Mouse (Mus musculus) CH12.LX (cell line): Measurements from ENCODE around the gene Ppa2. TPM values are rescaled to one million over a fixed set of nuclear protein-coding genes. Genes with fewer than 3 reads are reported as not detected.

ENCODE experiments used
- DNase-seq: peaks from one replicate; pipeline ENCODE4 v3.0.0-alpha.2; 2013; ENCODE audit errors: extremely low read depth
- H3K27ac ChIP-seq: 2 replicates; pipeline ENCODE4 v1.5.1; 2012; ENCODE audit warnings: low read depth, mild to moderate bottlenecking, control low read depth, moderate library complexity; ENCODE audit not compliant: insufficient read depth
- H3K27me3 ChIP-seq: replicated peaks from 2 replicates; pipeline ENCODE3; 2012; ENCODE audit warnings: inconsistent platforms
- H3K36me3 ChIP-seq, 2 experiments: replicated peaks in 1 of 2; 2 replicates each; pipeline versions ENCODE3 to v1.6.1; 2012; ENCODE audit warnings: inconsistent platforms in 1 of 2, low read length in 1 of 2, mild to moderate bottlenecking in 1 of 2, mixed read lengths in 1 of 2, moderate library complexity in 1 of 2; ENCODE audit not compliant: control insufficient read depth in 1 of 2, insufficient read depth in 1 of 2
- H3K4me1 ChIP-seq, 2 experiments: 2 replicates each; pipeline ENCODE4 v1.6.1; 2012; ENCODE audit warnings: inconsistent platforms in 1 of 2, moderate library complexity in 1 of 2; ENCODE audit not compliant: insufficient read depth in 2 of 2, control insufficient read depth in 1 of 2
- H3K4me2 ChIP-seq: 2 replicates; pipeline ENCODE4 v1.6.1; 2012; ENCODE audit warnings: low read depth, mild to moderate bottlenecking, control low read depth; ENCODE audit not compliant: poor library complexity, insufficient read depth, severe bottlenecking
- H3K4me3 ChIP-seq, 3 experiments: fragments of 150-350 bp in 1 of 3; sonication (generic) in 1 of 3; replicated peaks in 1 of 3; 2 replicates each; pipeline versions ENCODE3 to v1.5.1; 2011 to 2012; ENCODE audit warnings: low read depth in 2 of 3, low read length in 2 of 3, mild to moderate bottlenecking in 2 of 3, moderate library complexity in 2 of 3, control low read depth in 1 of 3, improper control_type of control experiment in 1 of 3, inconsistent platforms in 1 of 3, mixed read lengths in 1 of 3; ENCODE audit not compliant: poor library complexity in 1 of 3
- H3K79me2 ChIP-seq: replicated peaks from 2 replicates; pipeline ENCODE4 v1.6.1; 2012; ENCODE audit warnings: mild to moderate bottlenecking, moderate library complexity; ENCODE audit not compliant: control insufficient read depth, poor library complexity, insufficient read depth, severe bottlenecking; ENCODE audit errors: extremely low read depth
- H3K9ac ChIP-seq: 2 replicates; pipeline ENCODE4 v1.6.1; 2012; ENCODE audit warnings: low read depth, mild to moderate bottlenecking, control low read depth, moderate library complexity; ENCODE audit not compliant: insufficient read depth
- H3K9me3 ChIP-seq: replicated peaks from 2 replicates; pipeline ENCODE3; 2012; ENCODE audit warnings: low read length, inconsistent platforms, mixed read lengths
- BHLHE40 ChIP-seq: IDR thresholded peaks from 2 replicates; pipeline ENCODE4 v1.6.1; 2011; ENCODE audit warnings: mild to moderate bottlenecking, low read depth, low read length, improper control_type of control experiment
- CHD1 ChIP-seq: IDR thresholded peaks from 2 replicates; pipeline ENCODE4 v1.6.1; 2012; ENCODE audit warnings: low read depth, low read length, improper control_type of control experiment, inconsistent platforms
- CTCF ChIP-seq, 2 experiments: IDR thresholded peaks in 1 of 2; conservative IDR thresholded peaks in 1 of 2; 2 replicates each; pipeline ENCODE4 v1.5.1; 2011 to 2012; ENCODE audit warnings: low read depth in 2 of 2, low read length in 2 of 2, improper control_type of control experiment in 1 of 2, inconsistent platforms in 1 of 2, mild to moderate bottlenecking in 1 of 2, moderate library complexity in 1 of 2
- E2F4 ChIP-seq: IDR thresholded peaks from 2 replicates; pipeline ENCODE4 v1.6.1; 2011; ENCODE audit warnings: low read depth, low read length, improper control_type of control experiment; ENCODE audit not compliant: insufficient replicate concordance
- ELF1 ChIP-seq: IDR thresholded peaks from 2 replicates; pipeline ENCODE4 v1.6.1; 2014; ENCODE audit warnings: low read depth, mild to moderate bottlenecking, inconsistent platforms, low read length, improper control_type of control experiment
- EP300 ChIP-seq: IDR thresholded peaks from 2 replicates; pipeline ENCODE4 v1.6.1; 2011; ENCODE audit warnings: low read length, improper control_type of control experiment
- ETS1 ChIP-seq: conservative IDR thresholded peaks from 2 replicates; pipeline ENCODE4 v1.6.1; 2012; ENCODE audit warnings: low read depth, mild to moderate bottlenecking, inconsistent platforms, low read length, improper control_type of control experiment, moderate library complexity
- HCFC1 ChIP-seq: IDR thresholded peaks from 2 replicates; pipeline ENCODE4 v1.6.1; 2012; ENCODE audit warnings: low read depth, mild to moderate bottlenecking, inconsistent platforms, low read length, improper control_type of control experiment
- JUN ChIP-seq: IDR thresholded peaks from 2 replicates; pipeline ENCODE4 v1.6.1; 2011; ENCODE audit warnings: low read depth, mild to moderate bottlenecking, low read length, improper control_type of control experiment, moderate library complexity; ENCODE audit not compliant: insufficient read depth
- JUND ChIP-seq: conservative IDR thresholded peaks from 2 replicates; pipeline ENCODE4 v1.6.1; 2011; ENCODE audit warnings: low read depth, low read length, improper control_type of control experiment
- KAT2A ChIP-seq: IDR thresholded peaks from 2 replicates; pipeline ENCODE4 v1.6.1; 2012; ENCODE audit warnings: low read length, improper control_type of control experiment, inconsistent platforms; ENCODE audit not compliant: insufficient replicate concordance
- MAX ChIP-seq: IDR thresholded peaks from 2 replicates; pipeline ENCODE4 v1.6.1; 2011; ENCODE audit warnings: low read length, improper control_type of control experiment
- MAZ ChIP-seq: IDR thresholded peaks from 2 replicates; pipeline ENCODE4 v1.6.1; 2012; ENCODE audit warnings: low read depth, mild to moderate bottlenecking, inconsistent platforms, low read length, improper control_type of control experiment, moderate library complexity
- MEF2A ChIP-seq: IDR thresholded peaks from 2 replicates; pipeline ENCODE4 v1.6.1; 2014; ENCODE audit warnings: low read depth, mild to moderate bottlenecking, inconsistent platforms, low read length, improper control_type of control experiment, borderline replicate concordance
- MXI1 ChIP-seq: IDR thresholded peaks from 2 replicates; pipeline ENCODE4 v1.6.1; 2011; ENCODE audit warnings: mild to moderate bottlenecking, low read depth, low read length, improper control_type of control experiment
- MYC ChIP-seq: IDR thresholded peaks from 2 replicates; pipeline ENCODE4 v1.6.1; 2011; ENCODE audit warnings: low read depth, mild to moderate bottlenecking, improper control_type of control experiment, low read length
- PAX5 ChIP-seq: IDR thresholded peaks from 2 replicates; pipeline ENCODE4 v1.6.1; 2012; ENCODE audit warnings: low read length, inconsistent platforms, mixed read lengths
- POLR2A ChIP-seq: IDR thresholded peaks from 2 replicates; pipeline ENCODE4 v1.6.1; 2011; ENCODE audit warnings: low read depth, mild to moderate bottlenecking, improper control_type of control experiment, low read length
- RAD21 ChIP-seq: IDR thresholded peaks from 2 replicates; pipeline ENCODE4 v1.6.1; 2011; ENCODE audit warnings: low read depth, mild to moderate bottlenecking, low read length, improper control_type of control experiment, moderate library complexity
- RCOR1 ChIP-seq: conservative IDR thresholded peaks from 2 replicates; pipeline ENCODE4 v1.6.1; 2012; ENCODE audit warnings: low read depth, mild to moderate bottlenecking, inconsistent platforms, low read length, improper control_type of control experiment
- SIN3A ChIP-seq: IDR thresholded peaks from 2 replicates; pipeline ENCODE4 v1.6.1; 2012; ENCODE audit warnings: low read length, improper control_type of control experiment, inconsistent platforms
- SMC3 ChIP-seq: IDR thresholded peaks from 2 replicates; pipeline ENCODE4 v1.6.1; 2011; ENCODE audit warnings: low read depth, low read length, improper control_type of control experiment
- TBP ChIP-seq: conservative IDR thresholded peaks from 2 replicates; pipeline ENCODE4 v1.6.1; 2011; ENCODE audit warnings: low read depth, low read length, improper control_type of control experiment
- TCF12 ChIP-seq: IDR thresholded peaks from 2 replicates; pipeline ENCODE4 v1.6.1; 2014; ENCODE audit warnings: low read depth, mild to moderate bottlenecking, inconsistent platforms, low read length, improper control_type of control experiment
- UBTF ChIP-seq: IDR thresholded peaks from 2 replicates; pipeline ENCODE4 v1.6.1; 2012; ENCODE audit warnings: low read depth, mild to moderate bottlenecking, inconsistent platforms, low read length, improper control_type of control experiment, moderate library complexity
- USF1 ChIP-seq: IDR thresholded peaks from 2 replicates; pipeline ENCODE4 v1.6.1; 2014; ENCODE audit warnings: low read depth, mild to moderate bottlenecking, inconsistent platforms, low read length, improper control_type of control experiment
- USF2 ChIP-seq: conservative IDR thresholded peaks from 2 replicates; pipeline ENCODE4 v1.6.1; 2011; ENCODE audit warnings: low read depth, low read length, improper control_type of control experiment
- ZKSCAN1 ChIP-seq: IDR thresholded peaks from 2 replicates; pipeline ENCODE4 v1.6.1; 2012; ENCODE audit warnings: low read depth, inconsistent platforms, low read length, improper control_type of control experiment, borderline replicate concordance
- ZMIZ1 ChIP-seq: IDR thresholded peaks from 2 replicates; pipeline ENCODE4 v1.6.1; 2012; ENCODE audit warnings: low read depth, mild to moderate bottlenecking, inconsistent platforms, low read length, improper control_type of control experiment
- ZNF384 ChIP-seq: IDR thresholded peaks from 2 replicates; pipeline ENCODE4 v1.6.1; 2012; ENCODE audit warnings: low read depth, low read length, improper control_type of control experiment, inconsistent platforms
- dilution Hi-C: fragments of 300-500 bp; cut with MboI; formaldehyde crosslinking; loops from 2 replicates; pipeline ENCODE4 v1.14.3; 2020; ENCODE audit warnings: low sequenced_read_pairs; ENCODE audit not compliant: extremely low pct_unique_long_range_greater_than_20kb, extremely low pct_ligation_motif_present
- in situ Hi-C: fragments of 300-500 bp; cut with MboI; formaldehyde crosslinking; loops from 3 replicates; pipeline ENCODE4 v1.14.3; 2019; ENCODE audit warnings: low sequenced_read_pairs, low pct_ligation_motif_present, low pct_unique_long_range_greater_than_20kb, mixed read lengths
- polyA plus RNA-seq: library from polyadenylated mRNA; unstranded; fragments of >175 nt; gene quantifications from 2 replicates; pipeline ENCODE4 v1.2.1, GENCODE M21; 2012; ENCODE audit warnings: low read depth; ENCODE audit not compliant: insufficient read length
- total RNA-seq, 2 experiments: library from RNA; depleted of rRNA; stranded (reverse); fragments of 300-350 nt in 1 of 2; fragments of >200 nt in 1 of 2; gene quantifications; 2 replicates each; pipeline ENCODE4 v1.2.3; 2012 to 2014

Gene Ppa2
- total and polyA plus RNA-seq, 3 experiments, result 98.3 to 132 (median 119) TPM

DNA sequence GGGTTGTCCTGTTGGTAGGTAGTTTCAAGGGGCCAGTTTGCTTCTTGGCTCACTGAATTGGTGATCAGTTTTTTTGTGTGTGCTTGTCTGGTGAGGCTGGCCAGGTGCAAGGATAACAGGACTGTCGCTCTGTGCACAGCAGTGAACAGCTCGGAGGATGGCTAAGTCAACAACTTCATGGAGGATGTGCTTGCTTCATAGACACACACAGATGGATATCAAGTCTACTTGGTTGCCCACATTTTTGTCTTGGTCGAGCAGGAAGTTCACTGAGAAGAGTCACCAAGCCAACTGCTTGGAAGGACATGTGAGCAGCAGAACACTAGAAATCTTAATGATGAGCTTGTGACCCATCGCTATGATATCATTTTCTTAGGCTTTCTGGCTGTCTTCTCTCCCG lies 24.8 kb downstream of the Ppa2 start:
- in situ Hi-C loops (loop anchor here (10.0 to 25.0 kb wide), 4 partner anchors 50 to 478 kb away; no protein-coding TSS in a partner anchor), dilution Hi-C loops (no loop called here)
- no peaks in the 10 kb centered on the region for H3K9me3 ChIP-seq
- peak overlapping the region; percentile 78 for H3K4me2 ChIP-seq
- H3K27ac ChIP-seq, result peak overlapping the region; percentile 77
- DNase-seq, result no peak
- H3K9ac ChIP-seq, result peak overlapping the region; percentile 55
- peaks cover 4 to 21% of the 10 kb centered on the region in 2 experiments for H3K36me3 ChIP-seq
- H3K27me3 ChIP-seq, result no peaks in the 10 kb centered on the region
- TF ChIP-seq ZNF384 (peak; percentile 63; the same call in 1 of the 2 replicates), SIN3A (0 out of 2 replicates have a peak, but pooled peaks have one; percentile 22), MEF2A (0 out of 2 replicates have a peak, but pooled peaks have one; percentile 14), BHLHE40 (peak; percentile 28; the same call in 1 of the 2 replicates), MYC (no peak), E2F4 (no peak), TCF12 (0 out of 2 replicates have a peak, but pooled peaks have one; percentile 19), MXI1 (no peak), CHD1 (0 out of 2 replicates have a peak, but pooled peaks have one; percentile 4), HCFC1 (no peak)
- peaks cover 41 to 84% of the 10 kb centered on the region in 2 experiments for H3K4me1 ChIP-seq
- peak overlapping the region in 2 of 3 experiments; percentile 0 to 12 for H3K4me3 ChIP-seq
- H3K79me2 ChIP-seq, result no peaks in the 10 kb centered on the region

- Histone ChIP-seq H3K4me3 (peak overlapping the region in 2 of 3 experiments; percentile 0 to 12), H3K9ac (peak overlapping the region; percentile 55), H3K27ac (peak overlapping the region; percentile 77), H3K9me3 (no peaks in the 10 kb centered on the region), H3K79me2 (no peaks in the 10 kb centered on the region), H3K4me2 (peak overlapping the region; percentile 78), H3K36me3 (peaks cover 7 to 25% of the 10 kb centered on the region in 2 experiments), H3K27me3 (no peaks in the 10 kb centered on the region), H3K4me1 (peaks cover 45 to 83% of the 10 kb centered on the region in 2 experiments)
- in situ Hi-C loops (loop anchor here (10.0 to 25.0 kb wide), 4 partner anchors 50 to 477 kb away; no protein-coding TSS in a partner anchor), dilution Hi-C loops (no loop called here)
- DNase-seq, result peak; percentile 64
- TF ChIP-seq POLR2A (peak; percentile 27; the same call in 1 of the 2 replicates), SMC3 (no peak), ZMIZ1 (peak; percentile 63; the same call in 1 of the 2 replicates), JUN (peak; percentile 59), USF2 (no peak), SIN3A (peak; percentile 55), MYC (0 out of 2 replicates have a peak, but pooled peaks have one; percentile 10), RCOR1 (peak; percentile 28; the same call in 1 of the 2 replicates), KAT2A (no peak), UBTF (no peak), EP300 (peak; percentile 68), MXI1 (no peak; the same call in 1 of the 2 replicates), E2F4 (no peak), RAD21 (no peak), CTCF (conservative IDR thresholded peaks at IDR 0.05 in 1 of 2, IDR thresholded peaks at IDR 0.05 in 1 of 2; ENCODE audit: low read depth in 2 of 2, low read length in 2 of 2) (no peak), MEF2A (peak; percentile 70; the same call in 1 of the 2 replicates), ETS1 (peak; percentile 62; the same call in 1 of the 2 replicates), BHLHE40 (0 out of 2 replicates have a peak, but pooled peaks have one; percentile 20), USF1 (no peak), JUND (peak; percentile 61), ZKSCAN1 (no peak), MAZ (0 out of 2 replicates have a peak, but pooled peaks have one; percentile 48), TBP (no peak), PAX5 (no peak), ELF1 (peak; percentile 4; the same call in 1 of the 2 replicates), MAX (no peak), HCFC1 (no peak)
Observed at GRCm38 (mm10) chr3:133335166-133335565, 25.3 kb downstream of the Ppa2 start.
